Mouse (Mus musculus) embryonic facial prominence, embryonic 14.5 days (tissue): Measurements from ENCODE around the gene Cdip1. TPM values are rescaled to one million over a fixed set of nuclear protein-coding genes. Genes with fewer than 3 reads are reported as not detected.
"Not testable (repeated sequence)": the region's sequence is repeated elsewhere in the genome, so short reads cannot be mapped to it uniquely, and the experiment has no call there.

Experiments used
- ATAC-seq: fragments of 200-750 bp; cut with Nextera tagmentation; 2 replicates; pipeline ENCODE4 v1.8.0; 2017; ENCODE audit warnings: low read depth, moderate number of reproducible peaks, moderate TSS enrichment
- DNase-seq: peaks from one replicate; pipeline ENCODE4 v3.0.0-alpha.2; 2015; ENCODE audit warnings: low spot score
- H3K27ac ChIP-seq: fragments of 300-500 bp; sonication (generic); replicated peaks from 2 replicates; pipeline ENCODE4 v1.5.1; 2014; ENCODE audit warnings: low read depth, mild to moderate bottlenecking, low read length, moderate library complexity
- H3K27me3 ChIP-seq: fragments of 300-500 bp; sonication (generic); replicated peaks from 2 replicates; pipeline ENCODE4 v1.6.1; 2014; ENCODE audit warnings: low read length; ENCODE audit not compliant: control insufficient read depth, insufficient read depth
- H3K36me3 ChIP-seq: fragments of 300-500 bp; sonication (generic); 2 replicates; pipeline ENCODE4 v1.6.1; 2014; ENCODE audit warnings: low read length, mixed read lengths; ENCODE audit not compliant: control insufficient read depth, insufficient read depth
- H3K4me1 ChIP-seq: fragments of 300-500 bp; sonication (generic); 2 replicates; pipeline ENCODE4 v1.6.1; 2014; ENCODE audit warnings: antibody characterized with exemption, low read length; ENCODE audit not compliant: control insufficient read depth, insufficient read depth
- H3K4me2 ChIP-seq: fragments of 300-500 bp; sonication (generic); 2 replicates; pipeline ENCODE4 v1.6.1; 2014; ENCODE audit warnings: low read depth, mild to moderate bottlenecking, low read length, moderate library complexity, mixed read lengths
- H3K4me3 ChIP-seq: fragments of 300-500 bp; sonication (generic); 2 replicates; pipeline ENCODE4 v1.5.1; 2014; ENCODE audit warnings: low read depth, mild to moderate bottlenecking, low read length
- H3K9ac ChIP-seq: fragments of 300-500 bp; sonication (generic); 2 replicates; pipeline ENCODE4 v1.6.1; 2014; ENCODE audit warnings: low read depth, mild to moderate bottlenecking, low read length, moderate library complexity, mixed read lengths
- H3K9me3 ChIP-seq: fragments of 300-500 bp; sonication (generic); 2 replicates; pipeline ENCODE4 v1.6.1; 2016; ENCODE audit warnings: low read length; ENCODE audit not compliant: control insufficient read depth
- WGBS: fragments of 180-500 bp; shearing (Covaris S2); extraction: QIAGEN DNeasy Blood & Tissue Kit; methylation state at CpG from one replicate; pipeline ENCODE4 v1.1.7; 2014; 5-methylcytosine and 5-hydroxymethylcytosine counted together
- polyA plus RNA-seq: library from polyadenylated mRNA; unstranded; fragments of >200 nt; fragmentation: Nextera tagmentation; extraction: Ambion mirVana; gene quantifications from 2 replicates; pipeline ENCODE4 v1.2.1, GENCODE M21; 2014

Gene Cdip1
- polyA plus RNA-seq, 1 experiment from 2014 or later = 86.7 TPM

DNA sequence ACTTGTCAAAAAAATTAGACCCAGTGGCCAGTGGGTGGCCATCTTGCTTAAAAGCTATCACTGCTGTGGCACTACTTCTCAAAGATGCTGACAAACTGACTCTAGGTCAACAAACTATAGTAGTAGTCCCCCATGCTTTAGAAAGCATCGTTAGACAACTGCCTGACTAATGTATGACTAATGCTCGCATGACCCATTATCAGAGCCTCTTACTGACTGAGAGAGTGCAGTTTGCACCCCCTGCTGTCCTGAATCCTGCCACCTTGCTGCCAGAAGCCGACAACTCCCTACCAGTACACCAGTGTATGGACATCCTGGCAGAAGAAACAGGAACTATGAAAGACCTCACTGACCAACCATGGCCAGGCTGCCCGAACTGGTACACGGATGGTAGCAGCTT, 34.4 kb upstream of the Cdip1 start:
- not testable (repeated sequence) for H3K27me3 ChIP-seq, DNase-seq, ATAC-seq, H3K27ac ChIP-seq, H3K9me3 ChIP-seq, H3K4me1 ChIP-seq, H3K4me2 ChIP-seq, H3K36me3 ChIP-seq, H3K4me3 ChIP-seq, H3K9ac ChIP-seq
- 85% methylated on average over 5 of the region's 5 CpGs for WGBS

DNA sequence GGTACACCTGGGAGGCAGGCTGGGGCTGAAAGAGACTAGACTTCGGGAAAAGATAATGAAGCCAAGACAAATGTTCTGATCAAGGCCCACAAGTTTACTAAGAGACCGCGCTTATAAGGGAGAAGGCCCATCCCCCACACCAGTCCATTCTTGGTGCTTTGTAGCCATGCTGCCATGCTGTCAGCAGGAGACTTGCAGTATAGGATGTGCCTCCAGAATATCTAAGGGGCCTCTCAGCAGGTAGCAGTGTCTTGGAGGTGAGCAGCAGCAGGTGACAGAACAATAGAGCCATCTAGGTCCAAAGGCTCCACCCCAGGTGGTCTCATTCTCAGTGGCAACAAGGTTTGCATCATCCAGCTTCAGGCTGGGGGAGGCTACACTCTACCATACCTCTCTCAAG, 28.3 kb upstream of the Cdip1 start:
- Histone ChIP-seq H3K27ac (no peak overlapping the region), H3K36me3 (no peaks in the 10 kb centered on the region), H3K4me2 (no peak overlapping the region), H3K4me3 (no peak overlapping the region), H3K27me3 (no peaks in the 10 kb centered on the region), H3K4me1 (no peaks in the 10 kb centered on the region), H3K9me3 (peaks cover 7% of the 10 kb centered on the region; the same call in 1 of the 2 replicates), H3K9ac (no peak overlapping the region)
- WGBS = 90% methylated on average over 3 of the region's 3 CpGs
- no peak for ATAC-seq
- DNase-seq = no peak

DNA sequence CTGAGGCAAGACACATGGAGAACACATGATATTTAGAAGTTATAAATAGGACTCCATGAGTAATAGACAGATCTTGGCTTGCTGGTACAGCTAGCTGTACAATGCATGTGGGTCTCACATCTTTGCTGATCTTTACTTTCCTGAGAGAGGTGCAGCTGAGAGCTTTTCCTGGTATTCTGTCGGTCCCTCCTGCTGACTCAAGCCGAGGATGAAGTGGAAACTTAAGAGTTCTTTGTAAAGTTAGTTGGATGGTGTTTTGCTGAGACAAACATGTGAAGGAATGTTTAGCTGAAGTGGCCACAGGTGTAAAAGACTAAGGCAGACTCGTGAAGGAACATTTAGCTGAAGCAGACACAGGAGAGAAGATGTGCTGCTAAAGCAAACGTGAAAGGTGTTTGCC, 6.5 kb upstream of the Cdip1 start:
- H3K9me3 ChIP-seq = no peaks in the 10 kb centered on the region
- no peak overlapping the region for H3K27ac ChIP-seq
- H3K9ac ChIP-seq = no peak overlapping the region
- no peaks in the 10 kb centered on the region for H3K4me1 ChIP-seq
- no peak overlapping the region for H3K4me2 ChIP-seq
- DNase-seq (peak; percentile 17), ATAC-seq (no peak)
- 80% methylated on average over 4 of the region's 4 CpGs for WGBS
- no peak overlapping the region for H3K4me3 ChIP-seq
- no peaks in the 10 kb centered on the region for H3K27me3 ChIP-seq
- H3K36me3 ChIP-seq = no peaks in the 10 kb centered on the region

DNA sequence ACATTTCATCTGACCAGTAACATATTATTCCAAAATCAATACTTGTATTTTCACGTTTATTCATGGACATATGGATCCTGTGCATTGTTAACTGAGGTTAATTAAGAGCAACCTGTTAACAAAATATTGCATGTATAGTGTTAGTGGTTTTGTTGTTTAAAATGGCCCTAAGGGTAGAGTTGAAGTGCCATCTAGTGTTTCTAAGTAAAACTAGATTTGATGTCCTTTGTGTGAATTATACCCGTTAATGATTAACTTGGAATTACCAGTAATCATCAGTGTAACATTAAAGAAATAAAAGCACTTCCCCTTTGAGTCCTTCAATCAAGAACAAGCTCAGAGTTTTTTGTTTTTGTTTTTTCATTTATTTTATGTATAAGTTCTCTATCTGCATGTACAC, 1.2 kb upstream of the Cdip1 start:
- DNase-seq = no peak
- Histone ChIP-seq H3K36me3 (no peaks in the 10 kb centered on the region), H3K9me3 (no peaks in the 10 kb centered on the region), H3K4me3 (no peak overlapping the region), H3K4me2 (no peak overlapping the region), H3K4me1 (peaks cover 16% of the 10 kb centered on the region), H3K27ac (no peak overlapping the region), H3K27me3 (no peaks in the 10 kb centered on the region), H3K9ac (no peak overlapping the region)
- no peak for ATAC-seq
- WGBS = 62% methylated on average over 2 of the region's 2 CpGs

DNA sequence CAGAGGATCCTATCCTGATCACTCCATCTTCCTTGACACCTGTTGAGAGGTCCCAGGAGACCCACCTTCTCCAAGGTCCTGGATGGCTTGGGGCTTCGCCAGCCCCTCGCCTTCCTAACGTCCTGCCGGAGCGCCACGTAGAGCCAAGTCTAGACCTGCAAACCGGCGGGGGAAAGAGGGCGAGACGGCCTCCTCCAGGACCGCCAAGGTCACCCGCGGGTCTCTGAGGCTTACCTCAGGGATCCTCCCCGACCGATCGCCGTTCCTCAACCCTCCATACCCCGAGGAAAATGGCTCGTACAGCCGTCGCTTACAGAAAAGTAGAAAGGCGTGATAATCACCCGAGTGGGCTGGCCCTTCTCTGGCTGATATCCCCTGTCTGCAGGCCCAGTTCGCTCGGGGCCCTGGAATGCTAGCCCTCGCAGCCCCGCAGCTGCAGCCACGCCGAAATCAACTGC, 752 bp downstream of the Cdip1 start:
- no peaks in the 10 kb centered on the region for H3K9me3 ChIP-seq
- DNase-seq (peak; percentile 31), ATAC-seq (peak; percentile 53)
- H3K9ac ChIP-seq = peak overlapping the region; percentile 85
- peak overlapping the region; percentile 96 for H3K27ac ChIP-seq
- peak overlapping the region; percentile 64 for H3K4me3 ChIP-seq
- H3K36me3 ChIP-seq = peaks cover 4% of the 10 kb centered on the region; the same call in 1 of the 2 replicates
- no peaks in the 10 kb centered on the region for H3K27me3 ChIP-seq
- H3K4me2 ChIP-seq = peak overlapping the region; percentile 88
- under 1% methylated on average over 19 of the region's 29 CpGs for WGBS
- peaks cover 16% of the 10 kb centered on the region for H3K4me1 ChIP-seq

DNA sequence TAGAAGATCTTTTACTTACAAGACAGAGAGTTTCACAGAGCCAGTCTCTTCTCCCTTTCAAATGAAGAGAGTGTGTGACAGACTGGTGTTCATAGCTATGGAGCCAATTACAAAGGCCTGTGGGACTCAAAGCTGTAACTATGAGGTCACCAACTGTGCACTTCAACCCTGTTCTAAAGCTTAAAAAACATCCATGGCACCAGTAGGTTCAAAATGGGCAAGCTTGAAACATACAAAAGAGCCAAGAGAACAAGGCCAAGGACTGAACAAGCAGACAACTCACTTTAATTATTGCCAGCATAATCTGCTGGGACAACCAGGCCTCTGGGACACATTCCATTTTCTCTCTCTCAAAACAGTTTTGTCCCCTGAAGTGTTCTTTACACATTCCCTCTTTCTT, 1.9 kb downstream of the Cdip1 start:
- no peak overlapping the region for H3K27ac ChIP-seq
- no peak overlapping the region for H3K9ac ChIP-seq
- no peaks in the 10 kb centered on the region for H3K27me3 ChIP-seq
- no peak for DNase-seq
- H3K4me1 ChIP-seq = peaks cover 18% of the 10 kb centered on the region
- H3K9me3 ChIP-seq = no peaks in the 10 kb centered on the region
- peaks cover 9% of the 10 kb centered on the region; the same call in 1 of the 2 replicates for H3K36me3 ChIP-seq
- peak overlapping the region; percentile 64; the same call in 1 of the 2 replicates for H3K4me3 ChIP-seq
- no peak for ATAC-seq
- H3K4me2 ChIP-seq = peak overlapping the region; percentile 88

DNA sequence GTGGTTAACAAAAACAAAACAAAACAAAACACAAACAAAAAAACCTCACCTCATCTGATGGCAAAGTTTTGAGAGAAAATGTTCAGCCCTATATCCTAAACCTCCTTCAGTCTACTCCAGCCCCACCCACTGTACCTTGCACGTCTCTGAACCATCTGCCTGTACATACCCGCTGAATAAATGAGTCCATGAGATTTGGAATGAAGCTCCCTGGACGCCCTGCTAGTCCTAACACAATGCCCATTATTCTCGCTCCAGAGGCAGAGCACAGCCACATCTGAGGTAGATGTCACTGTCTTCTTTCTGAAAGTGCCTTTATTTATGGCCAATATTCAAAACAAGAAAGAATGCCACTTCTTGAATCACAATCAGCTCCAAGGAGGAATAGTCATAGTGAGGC, 4.4 kb downstream of the Cdip1 start:
- no peak overlapping the region for H3K9ac ChIP-seq
- ATAC-seq = no peak
- H3K36me3 ChIP-seq = peaks cover 10% of the 10 kb centered on the region; the same call in 1 of the 2 replicates
- WGBS = 67% methylated on average over 4 of the region's 4 CpGs
- H3K27ac ChIP-seq = no peak overlapping the region
- H3K4me2 ChIP-seq = no peak overlapping the region
- H3K27me3 ChIP-seq = no peaks in the 10 kb centered on the region
- H3K4me1 ChIP-seq = peaks cover 26% of the 10 kb centered on the region
- H3K4me3 ChIP-seq = no peak overlapping the region
- no peak for DNase-seq
- no peaks in the 10 kb centered on the region for H3K9me3 ChIP-seq

DNA sequence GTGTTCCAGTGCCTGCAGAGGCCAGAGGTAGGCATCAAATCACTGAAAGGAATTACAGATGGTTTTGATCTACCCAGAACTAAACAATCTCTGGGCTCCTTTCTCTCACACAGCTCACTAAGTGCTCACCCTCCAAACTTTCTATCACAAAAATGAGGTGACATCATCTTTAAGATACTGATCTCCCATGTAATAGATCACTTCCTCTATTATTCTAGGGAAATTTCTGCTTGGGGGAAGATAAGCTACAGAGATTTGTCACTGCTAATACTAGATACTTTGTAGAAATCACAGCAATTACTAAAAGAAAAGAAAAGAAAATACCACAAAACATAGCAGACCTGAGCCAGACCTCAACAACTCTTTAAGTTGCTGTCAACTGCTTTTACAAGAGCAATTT, 7.6 kb downstream of the Cdip1 start:
- no peak for DNase-seq
- no peaks in the 10 kb centered on the region for H3K9me3 ChIP-seq
- ATAC-seq = no peak

DNA sequence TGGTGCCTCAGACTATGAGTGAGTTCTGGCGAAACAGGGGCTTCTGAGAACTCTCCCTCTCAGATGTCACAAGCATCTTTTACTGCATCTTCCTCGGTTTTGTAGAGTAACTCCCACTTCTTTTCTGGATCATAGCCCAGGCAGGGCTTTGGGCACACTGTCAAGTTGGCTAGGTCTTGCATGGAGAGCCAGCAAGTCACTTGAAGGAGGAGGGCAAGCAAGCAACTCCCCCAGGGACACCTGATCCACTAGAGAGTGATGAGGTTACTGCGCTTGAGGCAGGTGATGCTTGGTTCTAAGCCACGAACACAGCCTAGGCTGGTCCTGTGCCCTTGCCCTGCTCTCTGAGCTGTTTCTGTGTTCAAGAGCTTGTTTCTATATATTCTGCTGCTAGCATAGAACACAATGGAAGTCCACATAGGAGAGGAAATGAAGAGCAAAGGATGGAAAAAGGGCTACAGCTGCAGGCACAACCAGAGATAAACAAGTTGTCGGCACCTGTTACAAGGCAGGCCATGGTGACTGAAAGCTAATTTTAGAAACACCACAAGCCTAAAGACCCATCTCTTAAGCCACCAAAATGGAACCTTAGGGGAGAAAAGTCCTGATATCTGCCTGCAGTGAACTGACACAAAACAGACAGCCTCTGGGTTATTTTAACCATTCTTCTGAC, 8.4 kb downstream of the Cdip1 start:
- peak; percentile 34 for ATAC-seq

More for the DNA sequence above, 7.6 kb downstream of the Cdip1 start:
- Histone ChIP-seq H3K4me2 (no peak overlapping the region), H3K4me1 (peaks cover 15% of the 10 kb centered on the region; the same call in 1 of the 2 replicates), H3K27ac (no peak overlapping the region), H3K36me3 (peaks cover 10% of the 10 kb centered on the region; the same call in 1 of the 2 replicates), H3K9ac (no peak overlapping the region), H3K27me3 (no peaks in the 10 kb centered on the region), H3K4me3 (no peak overlapping the region)

More for the DNA sequence above, 8.4 kb downstream of the Cdip1 start:
- Histone ChIP-seq H3K9me3 (no peaks in the 10 kb centered on the region), H3K27me3 (no peaks in the 10 kb centered on the region), H3K4me2 (0 out of 2 replicates have a peak overlapping the region, but pooled peaks have one; percentile 2), H3K27ac (peak overlapping the region; percentile 68), H3K9ac (no peak overlapping the region), H3K4me1 (0 out of 2 replicates have a peak, but pooled peaks cover 13% of the 10 kb centered on the region), H3K4me3 (no peak overlapping the region), H3K36me3 (peaks cover 10% of the 10 kb centered on the region; the same call in 1 of the 2 replicates)
- WGBS = 71% methylated on average over 5 of the region's 5 CpGs
- DNase-seq = peak; percentile 71
